Mouse (Mus musculus) retina, postnatal 1 day (tissue): ENCODE data around the gene Crygc.
A peak's percentile ranks its signal among the peaks of the same experiment; 100 is the strongest.
"Not testable (repeated sequence)": the region's sequence is repeated elsewhere in the genome, so short reads cannot be mapped to it uniquely, and the experiment has no call there.

Source experiments
- DNase-seq: peaks from one replicate; pipeline ENCODE4 v3.0.0-alpha.2; 2012

Crygc gene

GRCm38 (mm10) chr1:65052140-65052539 is 21.3 kb downstream of the Crygc start:
- no peak for DNase-seq

GRCm38 (mm10) chr1:65051696-65052095 is 21.8 kb downstream of the Crygc start:
- no peak for DNase-seq

GRCm38 (mm10) chr1:65050952-65051351 is 22.5 kb downstream of the Crygc start, which contains the start of gene Cryge:
Gene Cryge, minus strand, starts transcription at chr1:65051149.
- DNase-seq, result not testable (repeated sequence)

GRCm38 (mm10) chr1:65048781-65049180 is 24.7 kb downstream of the Crygc start:
- DNase-seq, result no peak

- peak; percentile 54 for DNase-seq
Observed at GRCm38 (mm10) chr1:65046401-65047109, 26.9 kb downstream of the Crygc start.

GRCm38 (mm10) chr1:65043433-65043832 is 30.1 kb downstream of the Crygc start:
- no peak for DNase-seq

GRCm38 (mm10) chr1:65041837-65042236 is 31.7 kb downstream of the Crygc start:
- DNase-seq, result no peak

- DNase-seq, result no peak
Observed at GRCm38 (mm10) chr1:65040806-65041205, 32.7 kb downstream of the Crygc start.

- no peak for DNase-seq
Observed at GRCm38 (mm10) chr1:65039679-65040078, 33.8 kb downstream of the Crygc start.

- no peak for DNase-seq
Observed at GRCm38 (mm10) chr1:65037542-65037941, 35.9 kb downstream of the Crygc start.

GRCm38 (mm10) chr1:65035513-65035912 is 38.0 kb downstream of the Crygc start:
- no peak for DNase-seq

- no peak for DNase-seq
Observed at GRCm38 (mm10) chr1:65032641-65033040, 40.8 kb downstream of the Crygc start, which contains the start of gene Akr1cl. Gene Akr1cl, minus strand, starts transcription at chr1:65032759.

GRCm38 (mm10) chr1:65028206-65028605 is 45.3 kb downstream of the Crygc start:
- DNase-seq, result no peak
